Mouse (Mus musculus): ENCODE data around the gene Gm12248. TPM values are rescaled to one million over a fixed set of nuclear protein-coding genes. Genes with fewer than 3 reads are reported as not detected.

The Gm12248 gene
- polyA plus RNA-seq, 1 experiment from 2014 or later, result not detected

- Histone ChIP-seq H3K9ac (ENCODE audit: low read length) (no peak overlapping the region), H3K9me3 (replicated peaks; ENCODE audit: control insufficient read depth, low read length) (no peaks in the 10 kb centered on the region), H3K36me3 (ENCODE audit: control insufficient read depth, insufficient read depth, low read length) (no peaks in the 10 kb centered on the region), H3K4me2 (ENCODE audit: low read depth, low read length) (no peak overlapping the region), H3K27me3 (ENCODE audit: control insufficient read depth, insufficient read depth, low read length) (no peaks in the 10 kb centered on the region), H3K4me1 (ENCODE audit: control insufficient read depth, insufficient read depth, low read length) (peaks cover 45% of the 10 kb centered on the region), H3K4me3 (replicated peaks; ENCODE audit: low read length) (no peak overlapping the region), H3K27ac (ENCODE audit: low read length) (peak overlapping the region; percentile 46)
- no peak for ATAC-seq (ENCODE audit: insufficient read depth, low FRiP score)
- 65% methylated on average over 6 of the region's 6 CpGs for WGBS
Measured at GRCm38 (mm10) chr11:58031176-58031575, 61.8 kb downstream of the Gm12248 start.

DNA sequence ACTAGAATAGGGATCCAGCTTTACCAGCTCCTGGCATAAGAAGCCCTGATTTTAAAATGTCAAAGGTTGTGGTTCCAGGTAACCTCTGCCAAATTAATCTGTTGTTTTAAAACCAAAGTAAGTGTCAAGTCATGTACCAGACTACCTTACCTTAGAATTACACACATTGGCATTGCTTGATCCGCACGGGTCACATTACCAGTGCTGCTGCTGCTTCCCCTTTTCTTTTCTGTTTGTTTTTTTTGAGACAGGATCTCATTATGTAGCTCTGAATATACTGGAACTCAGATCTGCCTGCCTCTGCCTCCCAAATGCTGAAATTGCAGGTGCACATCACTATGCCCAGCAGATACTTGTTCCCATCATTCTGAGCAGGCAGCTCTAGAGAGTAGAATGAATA, 63.1 kb downstream of the Gm12248 start:
- Histone ChIP-seq H3K4me1 (ENCODE audit: control insufficient read depth, insufficient read depth, low read length) (peaks cover 54% of the 10 kb centered on the region), H3K9ac (ENCODE audit: low read length) (no peak overlapping the region), H3K4me2 (ENCODE audit: low read depth, low read length) (no peak overlapping the region), H3K27ac (ENCODE audit: low read length) (no peak overlapping the region), H3K9me3 (replicated peaks; ENCODE audit: control insufficient read depth, low read length) (no peaks in the 10 kb centered on the region), H3K27me3 (ENCODE audit: control insufficient read depth, insufficient read depth, low read length) (no peaks in the 10 kb centered on the region), H3K4me3 (replicated peaks; ENCODE audit: low read length) (no peak overlapping the region), H3K36me3 (ENCODE audit: control insufficient read depth, insufficient read depth, low read length) (no peaks in the 10 kb centered on the region)
- ATAC-seq (ENCODE audit: insufficient read depth, low FRiP score), result no peak
- WGBS, result 76% methylated on average over 2 of the region's 2 CpGs

DNA sequence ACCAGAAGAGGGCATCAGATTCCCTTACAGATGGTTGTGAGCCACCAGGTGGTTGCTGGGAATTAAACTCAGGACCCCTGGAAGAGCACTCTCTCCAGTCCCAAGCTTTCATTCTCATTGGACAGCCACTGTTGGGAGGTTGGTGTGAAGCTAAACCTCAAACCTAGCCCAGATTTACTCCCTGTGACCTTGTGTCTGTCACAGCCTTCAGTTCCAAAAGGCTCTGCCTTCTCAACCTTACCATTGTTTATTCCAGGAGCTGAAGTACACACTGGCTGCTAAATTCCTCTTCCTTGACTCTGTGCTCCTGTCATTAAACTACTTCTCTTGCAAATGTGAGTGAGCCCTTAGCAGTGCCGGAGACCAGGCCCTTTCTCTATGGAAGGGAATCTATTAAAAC, 64.0 kb downstream of the Gm12248 start:
- Histone ChIP-seq H3K4me1 (ENCODE audit: control insufficient read depth, insufficient read depth, low read length) (peaks cover 56% of the 10 kb centered on the region), H3K9me3 (replicated peaks; ENCODE audit: control insufficient read depth, low read length) (no peaks in the 10 kb centered on the region), H3K4me3 (replicated peaks; ENCODE audit: low read length) (no peak overlapping the region), H3K4me2 (ENCODE audit: low read depth, low read length) (no peak overlapping the region), H3K27me3 (ENCODE audit: control insufficient read depth, insufficient read depth, low read length) (no peaks in the 10 kb centered on the region), H3K36me3 (ENCODE audit: control insufficient read depth, insufficient read depth, low read length) (no peaks in the 10 kb centered on the region), H3K9ac (ENCODE audit: low read length) (no peak overlapping the region), H3K27ac (ENCODE audit: low read length) (no peak overlapping the region)
- ATAC-seq (ENCODE audit: insufficient read depth, low FRiP score), result no peak
- WGBS, result 83% methylated on average over 1 of the region's 1 CpGs

GRCm38 (mm10) chr11:58026860-58027259, 66.1 kb downstream of the Gm12248 start:
- Histone ChIP-seq H3K4me1 (ENCODE audit: control insufficient read depth, insufficient read depth, low read length) (peaks cover 46% of the 10 kb centered on the region), H3K27ac (ENCODE audit: low read length) (peak overlapping the region; percentile 89), H3K9ac (ENCODE audit: low read length) (0 out of 2 replicates have a peak overlapping the region, but pooled peaks have one; percentile 28), H3K9me3 (replicated peaks; ENCODE audit: control insufficient read depth, low read length) (no peaks in the 10 kb centered on the region), H3K4me3 (replicated peaks; ENCODE audit: low read length) (no peak overlapping the region), H3K36me3 (ENCODE audit: control insufficient read depth, insufficient read depth, low read length) (no peaks in the 10 kb centered on the region), H3K4me2 (ENCODE audit: low read depth, low read length) (no peak overlapping the region), H3K27me3 (ENCODE audit: control insufficient read depth, insufficient read depth, low read length) (no peaks in the 10 kb centered on the region)
- ATAC-seq (ENCODE audit: insufficient read depth, low FRiP score), result peak; percentile 52; the same call in 1 of the 2 replicates
- WGBS, result 67% methylated on average over 1 of the region's 1 CpGs

- Histone ChIP-seq H3K9ac (ENCODE audit: low read length) (0 out of 2 replicates have a peak overlapping the region, but pooled peaks have one; percentile 28), H3K27me3 (ENCODE audit: control insufficient read depth, insufficient read depth, low read length) (no peaks in the 10 kb centered on the region), H3K4me2 (ENCODE audit: low read depth, low read length) (no peak overlapping the region), H3K36me3 (ENCODE audit: control insufficient read depth, insufficient read depth, low read length) (no peaks in the 10 kb centered on the region), H3K4me1 (ENCODE audit: control insufficient read depth, insufficient read depth, low read length) (peaks cover 46% of the 10 kb centered on the region), H3K9me3 (replicated peaks; ENCODE audit: control insufficient read depth, low read length) (no peaks in the 10 kb centered on the region), H3K4me3 (replicated peaks; ENCODE audit: low read length) (no peak overlapping the region), H3K27ac (ENCODE audit: low read length) (peak overlapping the region; percentile 89)
- WGBS, result 38% methylated on average over 3 of the region's 3 CpGs
- ATAC-seq (ENCODE audit: insufficient read depth, low FRiP score), result no peak
Measured at GRCm38 (mm10) chr11:58026337-58026736, 66.6 kb downstream of the Gm12248 start.

GRCm38 (mm10) chr11:58025881-58026280, 67.1 kb downstream of the Gm12248 start:
- Histone ChIP-seq H3K36me3 (ENCODE audit: control insufficient read depth, insufficient read depth, low read length) (no peaks in the 10 kb centered on the region), H3K9me3 (replicated peaks; ENCODE audit: control insufficient read depth, low read length) (no peaks in the 10 kb centered on the region), H3K4me1 (ENCODE audit: control insufficient read depth, insufficient read depth, low read length) (peaks cover 46% of the 10 kb centered on the region), H3K27ac (ENCODE audit: low read length) (peak overlapping the region; percentile 89), H3K4me3 (replicated peaks; ENCODE audit: low read length) (no peak overlapping the region), H3K9ac (ENCODE audit: low read length) (no peak overlapping the region), H3K4me2 (ENCODE audit: low read depth, low read length) (no peak overlapping the region), H3K27me3 (ENCODE audit: control insufficient read depth, insufficient read depth, low read length) (no peaks in the 10 kb centered on the region)
- no peak for ATAC-seq (ENCODE audit: insufficient read depth, low FRiP score)
- 78% methylated on average over 4 of the region's 4 CpGs for WGBS

GRCm38 (mm10) chr11:58024671-58025070, 68.3 kb downstream of the Gm12248 start:
- Histone ChIP-seq H3K4me3 (replicated peaks; ENCODE audit: low read length) (no peak overlapping the region), H3K36me3 (ENCODE audit: control insufficient read depth, insufficient read depth, low read length) (no peaks in the 10 kb centered on the region), H3K27me3 (ENCODE audit: control insufficient read depth, insufficient read depth, low read length) (no peaks in the 10 kb centered on the region), H3K9ac (ENCODE audit: low read length) (no peak overlapping the region), H3K4me2 (ENCODE audit: low read depth, low read length) (no peak overlapping the region), H3K4me1 (ENCODE audit: control insufficient read depth, insufficient read depth, low read length) (peaks cover 50% of the 10 kb centered on the region), H3K9me3 (replicated peaks; ENCODE audit: control insufficient read depth, low read length) (no peaks in the 10 kb centered on the region), H3K27ac (ENCODE audit: low read length) (peak overlapping the region; percentile 48; the same call in 1 of the 2 replicates)
- 61% methylated on average over 2 of the region's 2 CpGs for WGBS
- no peak for ATAC-seq (ENCODE audit: insufficient read depth, low FRiP score)

GRCm38 (mm10) chr11:58024271-58024670, 68.7 kb downstream of the Gm12248 start:
- ATAC-seq (ENCODE audit: insufficient read depth, low FRiP score), result no peak
- H3K36me3 ChIP-seq (ENCODE audit: control insufficient read depth, insufficient read depth, low read length), result no peaks in the 10 kb centered on the region
- H3K27me3 ChIP-seq (ENCODE audit: control insufficient read depth, insufficient read depth, low read length), result no peaks in the 10 kb centered on the region
- H3K4me1 ChIP-seq (ENCODE audit: control insufficient read depth, insufficient read depth, low read length), result peaks cover 50% of the 10 kb centered on the region
- WGBS, result 77% methylated on average over 1 of the region's 1 CpGs
- no peak overlapping the region for H3K9ac ChIP-seq (ENCODE audit: low read length)
- no peak overlapping the region for H3K4me3 ChIP-seq (replicated peaks; ENCODE audit: low read length)
- no peak overlapping the region for H3K4me2 ChIP-seq (ENCODE audit: low read depth, low read length)
- no peaks in the 10 kb centered on the region for H3K9me3 ChIP-seq (replicated peaks; ENCODE audit: control insufficient read depth, low read length)
- H3K27ac ChIP-seq (ENCODE audit: low read length), result peak overlapping the region; percentile 48; the same call in 1 of the 2 replicates

DNA sequence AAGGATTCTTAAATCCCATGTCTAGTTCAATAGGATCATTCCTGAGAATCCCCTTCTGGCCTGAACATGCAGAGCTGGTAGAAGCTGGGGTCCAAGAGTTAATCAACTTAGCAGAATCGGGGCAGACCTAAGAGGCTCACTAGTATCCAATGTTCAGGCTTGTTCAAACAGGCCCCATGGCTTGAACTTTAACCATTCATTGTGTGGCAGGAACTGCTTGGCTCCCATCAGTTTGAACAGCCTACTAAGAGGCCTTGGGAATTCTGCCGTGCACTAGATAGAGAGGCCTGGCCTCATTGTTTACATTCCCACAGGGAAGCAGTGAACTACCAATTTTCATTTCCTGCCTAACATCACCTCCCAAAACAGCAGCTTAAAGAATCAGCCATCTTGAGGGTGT, 71.3 kb downstream of the Gm12248 start:
- H3K27ac ChIP-seq (ENCODE audit: low read length), result peak overlapping the region; percentile 72
- peak; percentile 38; the same call in 1 of the 2 replicates for ATAC-seq (ENCODE audit: insufficient read depth, low FRiP score)
- WGBS, result 14% methylated on average over 2 of the region's 2 CpGs

More for the DNA sequence above, 71.3 kb downstream of the Gm12248 start:
- Histone ChIP-seq H3K9ac (ENCODE audit: low read length) (0 out of 2 replicates have a peak overlapping the region, but pooled peaks have one; percentile 25), H3K9me3 (replicated peaks; ENCODE audit: control insufficient read depth, low read length) (no peaks in the 10 kb centered on the region), H3K4me3 (replicated peaks; ENCODE audit: low read length) (no peak overlapping the region), H3K4me2 (ENCODE audit: low read depth, low read length) (peak overlapping the region; percentile 8), H3K27me3 (ENCODE audit: control insufficient read depth, insufficient read depth, low read length) (no peaks in the 10 kb centered on the region), H3K4me1 (ENCODE audit: control insufficient read depth, insufficient read depth, low read length) (peaks cover 55% of the 10 kb centered on the region), H3K36me3 (ENCODE audit: control insufficient read depth, insufficient read depth, low read length) (no peaks in the 10 kb centered on the region)

All from stomach, embryonic 16.5 days (tissue).